Mouse (Mus musculus) skeletal muscle tissue, adult 2 months (tissue): ENCODE data around the gene Wdfy1.

ENCODE experiments used
- DNase-seq: peaks from one replicate; pipeline ENCODE4 v3.0.0-alpha.2; 2012; ENCODE audit warnings: low read depth, low spot score

Gene Wdfy1

GRCm38 (mm10) chr1:79657411-79657810 lies 118.5 kb downstream of the Wdfy1 start:
- no peak for DNase-seq

- no peak for DNase-seq
Measured at GRCm38 (mm10) chr1:79655819-79656555, 120.0 kb downstream of the Wdfy1 start.

- DNase-seq: no peak
Measured at GRCm38 (mm10) chr1:79654948-79655347, 121.0 kb downstream of the Wdfy1 start.
